Mouse (Mus musculus) monocyte, adult 59 days (primary cell): ENCODE measurements around the gene Nprl2. TPM values are rescaled to one million over a fixed set of nuclear protein-coding genes. Genes with fewer than 3 reads are reported as not detected.

ENCODE experiments used
- total RNA-seq, 2 experiments: library from RNA; stranded (reverse); gene quantifications; one replicate each; pipeline ENCODE4 v1.2.4; 2023

The Nprl2 gene
- 10 to 100 TPM; 12.0 to 15.1 TPM for total RNA-seq

GRCm38 (mm10) chr9:107541474-107542351 is at the start of gene Nprl2, which contains the start of gene Cyb561d2:
Gene Nprl2, plus strand, starts transcription at chr9:107542226.
Gene Cyb561d2, minus strand, starts transcription at chr9:107542193.

GRCm38 (mm10) chr9:107533791-107534407 is 8.1 kb upstream of the Nprl2 start, which contains the start of gene Tmem115:
Gene Tmem115, plus strand, starts transcription at chr9:107533945.

GRCm38 (mm10) chr9:107547026-107547425 is 5.0 kb downstream of the Nprl2 start, which contains the start of gene Zmynd10:
Gene Zmynd10, plus strand, starts transcription at chr9:107547298.

GRCm38 (mm10) chr9:107551117-107551889 is 9.3 kb downstream of the Nprl2 start, which contains the start of gene Rassf1:
Gene Rassf1, plus strand, starts transcription at chr9:107551555.

GRCm38 (mm10) chr9:107563029-107563581 is 21.1 kb downstream of the Nprl2 start, which contains the start of gene Tusc2:
Gene Tusc2, plus strand, starts transcription at chr9:107563255.

GRCm38 (mm10) chr9:107567702-107568319 is 25.8 kb downstream of the Nprl2 start, which contains the start of gene Hyal2:
Gene Hyal2, plus strand, starts transcription at chr9:107567945.

GRCm38 (mm10) chr9:107576357-107577107 is 34.5 kb downstream of the Nprl2 start, which contains the start of gene Hyal1:
Gene Hyal1, plus strand, starts transcription at chr9:107576927.

GRCm38 (mm10) chr9:107578587-107578986 is 36.6 kb downstream of the Nprl2 start, which contains the start of gene Naa80:
Gene Naa80, plus strand, starts transcription at chr9:107578887.

GRCm38 (mm10) chr9:107580501-107581317 is 38.7 kb downstream of the Nprl2 start, which contains the start of gene Hyal3:
Gene Hyal3, plus strand, starts transcription at chr9:107580818.

GRCm38 (mm10) chr9:107586974-107587832 is 45.2 kb downstream of the Nprl2 start, which contains the start of gene Ifrd2:
Gene Ifrd2, plus strand, starts transcription at chr9:107587642.

Other genes starting within 250 kb of the Nprl2 start
- gene Cish, start 246.2 kb upstream of the Nprl2 start, total RNA-seq, result 1 to 10 TPM in 1 of 2 experiments, under 1 TPM in 1; 0.18 to 1.4 TPM
- gene Hemk1, start 203.9 kb upstream of the Nprl2 start, total RNA-seq, result 1 to 10 TPM; 3.8 to 8.3 TPM
- gene 6430571L13Rik, start 201.6 kb upstream of the Nprl2 start, total RNA-seq, result not detected
- not detected for gene Cacna2d2, start 142.6 kb upstream of the Nprl2 start, total RNA-seq
- 10 to 100 TPM; 22.2 to 24.0 TPM for gene Tmem115, start 8.3 kb upstream of the Nprl2 start, total RNA-seq
- 1 to 10 TPM; 8.4 to 9.2 TPM for gene Cyb561d2, start within 50 bp of the Nprl2 start, total RNA-seq
- gene Zmynd10, start 5.1 kb downstream of the Nprl2 start, total RNA-seq, result not detected
- gene Rassf1, start 9.3 kb downstream of the Nprl2 start, total RNA-seq, result 100 to 1,000 TPM; 122 to 127 TPM
- gene Tusc2, start 21.0 kb downstream of the Nprl2 start, total RNA-seq, result 10 to 100 TPM; 16.1 to 17.9 TPM
- 1 to 10 TPM; 3.8 to 6.2 TPM for gene Hyal2, start 25.7 kb downstream of the Nprl2 start, total RNA-seq
- 1 to 10 TPM; 2.4 to 3.7 TPM for gene Hyal1, start 34.7 kb downstream of the Nprl2 start, total RNA-seq
- 10 to 100 TPM; 10.3 to 14.2 TPM for gene Naa80, start 36.7 kb downstream of the Nprl2 start, total RNA-seq
- gene Hyal3, start 38.6 kb downstream of the Nprl2 start, total RNA-seq, result 1 to 10 TPM in 1 of 2 experiments, under 1 TPM in 1; 0.50 to 1.4 TPM
- 10 to 100 TPM; 14.7 to 15.1 TPM for gene Ifrd2, start 45.4 kb downstream of the Nprl2 start, total RNA-seq
- not detected for gene Sema3b, start 67.0 kb downstream of the Nprl2 start, total RNA-seq
- 100 to 1,000 TPM; 852 to 878 TPM for gene Gnai2, start 93.1 kb downstream of the Nprl2 start, total RNA-seq
- gene Slc38a3, start 127.3 kb downstream of the Nprl2 start, total RNA-seq, result not detected
- gene Gnat1, start 137.5 kb downstream of the Nprl2 start, total RNA-seq, result not detected
- not detected for gene Sema3f, start 168.2 kb downstream of the Nprl2 start, total RNA-seq
- 100 to 1,000 TPM; 190 to 208 TPM for gene Rbm5, start 228.8 kb downstream of the Nprl2 start, total RNA-seq